Mouse (Mus musculus): Measurements from ENCODE around the gene Dhx40.
"Not testable (repeated sequence)": the region's sequence is repeated elsewhere in the genome, so short reads cannot be mapped to it uniquely, and the experiment has no call there.

Gene Dhx40

GRCm38 (mm10) chr11:86818928-86819327, 11.4 kb upstream of the Dhx40 start:
- DNase-seq (ENCODE audit: extremely low spot score), result no peak

GRCm38 (mm10) chr11:86816288-86816687, 8.7 kb upstream of the Dhx40 start:
- DNase-seq (ENCODE audit: extremely low spot score), result not testable (repeated sequence)

- DNase-seq (ENCODE audit: extremely low spot score), result not testable (repeated sequence)
These were observed 6.9 kb upstream of the Dhx40 start for GRCm38 (mm10) chr11:86814481-86814880.

- not testable (repeated sequence) for DNase-seq (ENCODE audit: extremely low spot score)
These were observed 5.7 kb upstream of the Dhx40 start for GRCm38 (mm10) chr11:86813256-86813655.

- DNase-seq (ENCODE audit: extremely low spot score), result no peak
These were observed 3.7 kb upstream of the Dhx40 start for GRCm38 (mm10) chr11:86811326-86811630.

- DNase-seq (ENCODE audit: extremely low spot score), result no peak
These were observed 3.2 kb upstream of the Dhx40 start for GRCm38 (mm10) chr11:86810572-86811325.

GRCm38 (mm10) chr11:86809828-86810227, 2.3 kb upstream of the Dhx40 start:
- no peak for DNase-seq (ENCODE audit: extremely low spot score)

GRCm38 (mm10) chr11:86807001-86807477, 507 bp downstream of the Dhx40 start:
- peak; percentile 67 for DNase-seq (ENCODE audit: extremely low spot score)

- no peak for DNase-seq (ENCODE audit: extremely low spot score)
These were observed 13.4 kb downstream of the Dhx40 start for GRCm38 (mm10) chr11:86794161-86794560.

- not testable (repeated sequence) for DNase-seq (ENCODE audit: extremely low spot score)
These were observed 20.1 kb downstream of the Dhx40 start for GRCm38 (mm10) chr11:86787436-86787835.

GRCm38 (mm10) chr11:86785767-86786166, 21.8 kb downstream of the Dhx40 start:
- no peak for DNase-seq (ENCODE audit: extremely low spot score)

GRCm38 (mm10) chr11:86769884-86770283, 37.7 kb downstream of the Dhx40 start:
- no peak for DNase-seq (ENCODE audit: extremely low spot score)

- DNase-seq (ENCODE audit: extremely low spot score), result no peak
These were observed 43.0 kb downstream of the Dhx40 start for GRCm38 (mm10) chr11:86764501-86764900.

- not testable (repeated sequence) for DNase-seq (ENCODE audit: extremely low spot score)
These were observed 44.4 kb downstream of the Dhx40 start for GRCm38 (mm10) chr11:86763127-86763526.

- no peak for DNase-seq (ENCODE audit: extremely low spot score)
These were observed 47.2 kb downstream of the Dhx40 start for GRCm38 (mm10) chr11:86760357-86760756.

GRCm38 (mm10) chr11:86759886-86760285, 47.7 kb downstream of the Dhx40 start:
- no peak for DNase-seq (ENCODE audit: extremely low spot score)

GRCm38 (mm10) chr11:86759226-86759625, 48.3 kb downstream of the Dhx40 start:
- no peak for DNase-seq (ENCODE audit: extremely low spot score)

- no peak for DNase-seq (ENCODE audit: extremely low spot score)
These were observed 49.0 kb downstream of the Dhx40 start for GRCm38 (mm10) chr11:86758559-86758958.

- peak; percentile 96 for DNase-seq (ENCODE audit: extremely low spot score)
These were observed 49.8 kb downstream of the Dhx40 start, which contains the start of gene Cltc for GRCm38 (mm10) chr11:86757480-86758371. Gene Cltc (minus strand): TSS chr11:86757565.

- no peak for DNase-seq (ENCODE audit: extremely low spot score)
These were observed 50.4 kb downstream of the Dhx40 start for GRCm38 (mm10) chr11:86757142-86757479.

GRCm38 (mm10) chr11:86756156-86757141, 51.1 kb downstream of the Dhx40 start:
- DNase-seq (ENCODE audit: extremely low spot score), result no peak

GRCm38 (mm10) chr11:86752404-86752803, 55.1 kb downstream of the Dhx40 start:
- DNase-seq (ENCODE audit: extremely low spot score), result no peak
